Mouse (Mus musculus) lung, adult 2 months (tissue): ENCODE measurements at regions not wholly inside any gene's neighbourhood (a gene's known extent, or its start where the extent isn't known, plus 50 kb on each side); places are given as distances from the start of the nearest gene placed in this dataset.
"Not testable (repeated sequence)": the region's sequence is repeated elsewhere in the genome, so short reads cannot be mapped to it uniquely, and the experiment has no call there.

Experiments
- CTCF ChIP-seq: fragments of 200-500 bp; IDR thresholded peaks from 2 replicates; pipeline ENCODE4 v1.5.1; 2011; ENCODE audit warnings: mild to moderate bottlenecking, low read length, control low read depth; ENCODE audit not compliant: insufficient read depth
- POLR2A ChIP-seq: fragments of 200-500 bp; IDR thresholded peaks from 2 replicates; pipeline ENCODE4 v1.6.1; 2011; ENCODE audit warnings: low read depth, mild to moderate bottlenecking, control low read depth, low read length, borderline replicate concordance; ENCODE audit errors: extremely low read depth

DNA sequence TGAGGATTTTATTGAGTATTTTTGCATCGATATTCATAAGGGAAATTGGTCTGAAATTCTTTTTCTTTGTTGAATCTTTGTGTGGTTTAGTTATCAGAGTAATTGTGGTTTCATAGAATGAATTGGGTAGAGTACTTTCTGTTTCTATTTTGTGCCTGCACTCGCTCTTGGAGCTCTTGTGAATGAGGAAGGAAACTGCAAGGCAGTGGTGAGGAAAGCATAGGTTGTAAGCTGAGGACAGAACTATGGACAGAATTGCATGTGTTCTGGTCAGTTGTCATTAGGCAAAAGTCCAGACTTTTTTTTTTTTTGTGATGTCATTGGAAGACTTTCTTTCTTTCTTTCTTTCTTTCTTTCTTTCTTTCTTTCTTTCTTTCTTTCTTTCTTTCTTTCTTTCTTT is 100.8 kb upstream of the Stxbp6 start:
- TF ChIP-seq CTCF, POLR2A: not testable (repeated sequence)
